Mouse (Mus musculus) E14TG2a.4 (cell line): ENCODE measurements at regions not wholly inside any gene's neighbourhood (a gene's known extent, or its start where the extent isn't known, plus 50 kb on each side); places are given as distances from the start of the nearest gene placed in this dataset.

ENCODE experiments used
- CTCF ChIP-seq: conservative IDR thresholded peaks from 2 replicates; pipeline ENCODE4 v1.5.1; 2014; ENCODE audit warnings: low read length
- NANOG ChIP-seq: IDR thresholded peaks from 2 replicates; pipeline ENCODE4 v1.6.1; 2014; ENCODE audit warnings: borderline replicate concordance, low read length, mixed read lengths
- POU5F1 ChIP-seq: IDR thresholded peaks from 2 replicates; pipeline ENCODE4 v1.6.1; 2014; ENCODE audit warnings: low read length, borderline replicate concordance

GRCm38 (mm10) chr10:9113706-9114105 lies 227.8 kb upstream of the Sash1 start:
- TF ChIP-seq CTCF (no peak), NANOG (no peak), POU5F1 (no peak)
